Mouse (Mus musculus): ENCODE measurements around the gene Dglucy. TPM values are rescaled to one million over a fixed set of nuclear protein-coding genes. Genes with fewer than 3 reads are reported as not detected.
A peak's percentile ranks its signal among the peaks of the same experiment; 100 is the strongest.

Gene Dglucy
- 1.7 and 1.9 TPM in 2 replicates for polyA plus RNA-seq (2015; fragmentation: Nextera tagmentation; extraction: Ambion mirVana)

DNA sequence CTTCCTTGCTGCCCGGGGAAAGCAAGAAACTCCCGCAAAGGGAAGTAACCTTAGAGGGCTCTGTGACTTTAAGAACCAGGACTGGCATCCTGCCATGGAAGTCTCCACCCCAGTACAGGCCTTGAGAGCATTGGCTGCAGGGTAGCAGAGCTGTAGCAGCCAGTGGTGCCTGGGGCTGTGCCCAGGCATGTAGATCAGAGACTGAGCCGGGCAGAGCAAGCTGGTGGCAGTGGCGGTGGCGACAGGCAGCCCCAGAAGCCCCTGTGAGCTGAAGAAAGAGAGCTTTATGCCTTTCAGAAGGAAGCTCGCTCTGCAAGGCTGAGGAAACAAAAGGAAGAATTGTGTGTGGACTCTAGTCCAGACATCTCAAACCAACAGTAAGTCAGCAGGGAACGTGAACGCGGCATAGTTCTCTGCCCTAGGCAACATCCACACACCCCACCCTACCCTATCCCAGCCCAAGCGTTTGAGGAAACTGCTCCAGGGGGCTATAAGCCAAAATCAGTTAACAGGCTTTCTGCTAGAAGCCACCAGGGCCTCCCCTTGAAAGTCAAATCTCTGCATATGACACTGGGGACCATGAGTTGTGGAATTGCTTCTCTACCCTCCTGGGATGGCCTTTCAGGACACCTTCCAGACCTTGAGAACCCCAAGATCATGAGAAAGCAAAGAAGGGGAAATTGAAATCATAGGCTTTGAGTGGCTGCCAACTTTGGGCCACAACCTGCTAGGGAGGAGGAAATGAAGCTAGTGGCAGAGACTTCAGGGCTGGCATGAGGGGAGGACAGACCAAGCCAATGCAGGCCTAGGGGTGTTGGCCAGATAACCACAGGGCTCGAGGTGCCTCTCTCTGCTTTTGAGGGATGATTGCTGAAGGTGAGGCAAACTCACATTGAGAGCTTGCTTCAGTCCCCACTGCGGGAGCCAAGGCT lies at the start of gene Dglucy:
Dglucy (plus strand) TSS at position 124 of the 932 bp plus-strand sequence.
- peak within 1 kb of the TSS; percentile 39 for H3K4me3 ChIP-seq
- peaks cover 19% of the 10 kb centered on the region for H3K4me1 ChIP-seq
- peak within 1 kb of the TSS; percentile 57 for H3K4me2 ChIP-seq (replicated peaks)
- peak within 1 kb of the TSS; percentile 53 for H3K9ac ChIP-seq
- H3K9me3 ChIP-seq: no peaks in the 10 kb centered on the region
- ATAC-seq (ENCODE audit: low FRiP score, low read depth): peak; percentile 87
- 45% methylated on average over 12 of the region's 12 CpGs for whole genome bisulfite sequencing
- H3K27me3 ChIP-seq: no peaks in the 10 kb centered on the region
- H3K36me3 ChIP-seq: no peaks in the 10 kb centered on the region
- peak within 1 kb of the TSS; percentile 85 for H3K27ac ChIP-seq

DNA sequence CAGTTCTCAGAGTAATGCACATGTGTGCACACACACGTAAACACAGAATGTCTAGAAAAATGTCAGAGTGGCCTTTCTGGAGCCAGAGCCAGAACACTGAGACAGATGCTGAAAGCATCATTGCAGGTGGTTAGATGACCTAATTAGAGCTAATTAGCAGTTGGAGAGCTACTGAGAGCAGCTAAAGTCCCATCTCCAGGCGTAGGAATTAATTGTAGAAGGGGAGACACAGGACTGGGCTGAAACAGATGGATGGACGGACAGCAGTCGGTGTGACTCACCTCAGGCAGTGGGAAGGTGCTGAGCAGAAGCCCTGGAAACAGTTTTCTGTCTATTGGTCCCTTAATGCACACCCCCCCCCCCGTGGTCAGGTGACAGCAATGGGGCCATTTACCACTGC lies 43.7 kb upstream of the Dglucy start:
- WGBS: 57% methylated on average over 5 of the region's 5 CpGs
- ATAC-seq (ENCODE audit: low FRiP score, low read depth): no peak
- no peak overlapping the region for H3K4me2 ChIP-seq (replicated peaks)
- H3K36me3 ChIP-seq: no peaks in the 10 kb centered on the region
- no peaks in the 10 kb centered on the region for H3K4me1 ChIP-seq
- no peaks in the 10 kb centered on the region for H3K27me3 ChIP-seq
- H3K9me3 ChIP-seq: no peaks in the 10 kb centered on the region
- no peak overlapping the region for H3K27ac ChIP-seq
- no peak overlapping the region for H3K4me3 ChIP-seq
- H3K9ac ChIP-seq: no peak overlapping the region

DNA sequence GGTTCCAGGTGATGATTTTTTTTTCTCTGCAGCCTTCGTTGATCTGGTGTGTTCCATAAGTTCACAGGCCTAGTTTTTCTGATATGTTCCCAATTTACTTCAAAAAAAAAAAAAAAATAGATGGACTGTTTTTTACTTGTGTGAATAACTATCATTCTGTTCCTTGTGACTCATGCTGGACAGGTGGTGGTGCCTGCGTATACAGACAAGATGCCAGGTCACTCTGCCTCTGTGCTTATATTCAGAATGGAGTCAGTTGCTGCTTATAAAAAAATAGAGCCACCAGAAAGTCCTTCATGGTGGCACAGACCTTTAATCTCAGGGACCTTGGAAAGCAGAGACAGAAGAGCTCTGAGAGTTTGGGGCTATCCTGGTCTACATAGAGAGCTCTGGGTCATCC lies 43.3 kb upstream of the Dglucy start:
- Histone ChIP-seq H3K27me3 (no peaks in the 10 kb centered on the region), H3K4me2 (replicated peaks) (no peak overlapping the region), H3K36me3 (no peaks in the 10 kb centered on the region), H3K4me1 (no peaks in the 10 kb centered on the region), H3K27ac (no peak overlapping the region), H3K4me3 (no peak overlapping the region), H3K9ac (no peak overlapping the region), H3K9me3 (no peaks in the 10 kb centered on the region)
- no peak for ATAC-seq (ENCODE audit: low FRiP score, low read depth)
- whole genome bisulfite sequencing: 61% methylated on average over 2 of the region's 2 CpGs

DNA sequence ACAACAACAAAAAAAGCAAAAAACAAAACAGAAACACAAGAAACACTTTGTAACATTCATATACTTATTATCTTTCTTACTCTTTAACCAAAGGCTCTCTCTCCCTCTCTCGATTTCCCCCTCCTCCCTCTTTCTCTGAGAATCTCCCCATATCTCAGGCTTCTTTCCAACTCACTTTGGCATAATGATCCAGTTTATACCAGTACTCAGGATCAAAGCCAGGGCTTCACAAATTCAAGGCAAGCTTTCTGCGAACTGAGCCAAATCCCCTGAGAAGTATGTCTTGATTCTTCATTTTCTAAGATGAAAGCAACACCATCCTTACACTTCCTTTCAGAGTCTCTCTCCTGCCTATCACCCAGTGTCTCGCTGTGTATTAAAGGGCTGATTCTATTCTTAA lies 40.4 kb upstream of the Dglucy start:
- 74% methylated on average over 3 of the region's 3 CpGs for WGBS

DNA sequence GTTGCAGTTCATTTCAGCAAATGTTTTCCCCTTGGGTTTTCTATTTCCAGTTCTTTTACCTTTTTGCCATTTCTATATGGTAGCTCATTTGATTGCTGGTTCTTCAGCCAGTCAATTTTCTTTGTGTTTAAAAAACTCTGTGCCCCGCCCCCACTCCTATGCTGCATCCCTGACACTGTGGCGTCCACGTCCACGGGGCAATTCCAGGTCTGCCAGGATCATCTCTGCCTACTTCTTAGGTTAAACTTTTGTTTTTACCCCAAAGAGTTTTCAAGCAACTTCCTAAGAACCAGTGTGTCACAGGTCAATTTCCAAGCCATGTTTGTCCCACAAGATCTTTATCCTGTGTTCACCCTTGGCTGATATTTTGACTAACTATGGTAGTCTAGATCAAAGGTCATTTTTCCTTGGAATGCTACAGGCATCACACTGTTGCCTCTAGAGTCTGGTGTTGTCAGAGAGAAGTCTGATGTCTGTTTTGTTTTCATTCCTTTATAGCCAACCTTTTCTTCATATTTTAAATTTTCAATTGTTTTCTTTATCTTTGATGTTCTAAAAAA lies 39.8 kb upstream of the Dglucy start:
- Histone ChIP-seq H3K4me3 (no peak overlapping the region), H3K9me3 (no peaks in the 10 kb centered on the region), H3K9ac (no peak overlapping the region), H3K27ac (no peak overlapping the region), H3K4me1 (no peaks in the 10 kb centered on the region), H3K27me3 (no peaks in the 10 kb centered on the region), H3K36me3 (no peaks in the 10 kb centered on the region), H3K4me2 (replicated peaks) (no peak overlapping the region)
- no peak for ATAC-seq (ENCODE audit: low FRiP score, low read depth)
- 76% methylated on average over 4 of the region's 4 CpGs for WGBS

More for the DNA sequence above, 40.4 kb upstream of the Dglucy start:
- H3K27me3 ChIP-seq: no peaks in the 10 kb centered on the region
- no peaks in the 10 kb centered on the region for H3K9me3 ChIP-seq
- H3K4me1 ChIP-seq: no peaks in the 10 kb centered on the region
- no peak for ATAC-seq (ENCODE audit: low FRiP score, low read depth)
- H3K27ac ChIP-seq: no peak overlapping the region
- H3K9ac ChIP-seq: no peak overlapping the region
- H3K4me2 ChIP-seq (replicated peaks): no peak overlapping the region
- H3K36me3 ChIP-seq: no peaks in the 10 kb centered on the region
- H3K4me3 ChIP-seq: no peak overlapping the region

DNA sequence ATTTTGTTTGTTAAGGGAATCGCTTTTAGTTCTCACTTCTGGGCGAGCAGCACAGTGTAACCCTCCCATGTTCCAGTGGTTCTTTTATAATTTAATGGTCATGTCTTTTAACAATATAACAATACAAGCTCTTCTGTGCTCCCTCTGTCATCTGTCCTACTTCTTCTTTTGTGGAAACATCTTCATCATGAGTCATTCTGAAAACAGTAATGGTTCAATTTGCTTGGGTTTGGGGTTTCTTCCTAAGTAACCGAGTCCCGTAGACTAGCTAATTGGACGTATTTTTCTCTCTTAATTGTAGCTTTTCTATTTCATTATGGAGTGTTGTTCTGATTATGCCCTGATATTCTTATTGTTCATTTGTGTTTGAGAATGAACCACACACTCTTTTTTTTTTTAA lies 38.5 kb upstream of the Dglucy start:
- Histone ChIP-seq H3K9ac (no peak overlapping the region), H3K27me3 (no peaks in the 10 kb centered on the region), H3K9me3 (no peaks in the 10 kb centered on the region), H3K27ac (no peak overlapping the region), H3K36me3 (no peaks in the 10 kb centered on the region), H3K4me1 (no peaks in the 10 kb centered on the region), H3K4me3 (no peak overlapping the region), H3K4me2 (replicated peaks) (no peak overlapping the region)
- no peak for ATAC-seq (ENCODE audit: low FRiP score, low read depth)
- WGBS: 92% methylated on average over 5 of the region's 5 CpGs

DNA sequence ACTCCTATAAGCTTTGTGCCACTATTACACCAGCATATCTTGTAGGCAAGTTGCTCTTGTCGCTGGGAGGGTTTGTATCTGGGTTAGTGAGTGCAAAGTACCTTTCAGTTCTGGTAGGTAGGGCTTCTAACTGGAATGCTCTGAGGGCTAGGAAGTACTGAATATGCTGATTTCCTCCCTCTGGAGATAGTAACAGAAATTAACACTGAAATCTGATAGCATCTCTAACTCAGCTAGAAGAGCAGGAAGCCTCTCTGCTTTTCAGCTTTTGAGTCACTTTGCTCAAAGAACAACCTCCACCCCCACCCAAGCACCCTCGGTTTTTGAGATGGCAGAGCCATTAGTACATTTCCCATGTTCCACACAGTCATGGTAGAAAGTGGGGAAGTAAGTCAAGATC lies 36.4 kb upstream of the Dglucy start:
- Histone ChIP-seq H3K27me3 (no peaks in the 10 kb centered on the region), H3K4me3 (no peak overlapping the region), H3K9me3 (no peaks in the 10 kb centered on the region), H3K27ac (no peak overlapping the region), H3K36me3 (no peaks in the 10 kb centered on the region), H3K4me1 (no peaks in the 10 kb centered on the region), H3K4me2 (replicated peaks) (no peak overlapping the region), H3K9ac (no peak overlapping the region)
- WGBS: 64% methylated on average over 2 of the region's 2 CpGs
- no peak for ATAC-seq (ENCODE audit: low FRiP score, low read depth)

DNA sequence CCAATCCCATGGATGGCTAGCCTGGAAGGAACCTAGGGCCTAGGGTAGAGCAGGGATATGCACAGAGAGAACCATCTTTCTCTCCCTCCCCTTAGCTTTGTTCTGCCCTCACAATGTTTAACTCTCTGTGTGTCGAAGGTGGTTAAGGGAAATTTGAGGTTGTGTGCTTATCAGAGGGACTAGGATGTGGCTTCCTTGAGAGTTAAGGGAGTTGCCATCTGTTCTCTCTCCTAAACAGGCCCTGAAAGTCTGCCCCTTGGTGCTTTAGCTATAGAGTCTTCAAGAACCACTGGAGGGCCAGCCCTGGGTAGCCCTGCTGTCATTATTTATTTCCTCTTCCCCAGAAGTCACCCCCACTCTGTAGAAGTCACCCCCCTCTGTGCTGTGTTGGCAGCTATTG lies 25.9 kb upstream of the Dglucy start:
- Histone ChIP-seq H3K9ac (no peak overlapping the region), H3K27me3 (no peaks in the 10 kb centered on the region), H3K27ac (no peak overlapping the region), H3K4me3 (no peak overlapping the region), H3K36me3 (no peaks in the 10 kb centered on the region), H3K9me3 (no peaks in the 10 kb centered on the region), H3K4me1 (no peaks in the 10 kb centered on the region), H3K4me2 (replicated peaks) (no peak overlapping the region)
- WGBS: 69% methylated on average over 1 of the region's 1 CpGs
- no peak for ATAC-seq (ENCODE audit: low FRiP score, low read depth)

DNA sequence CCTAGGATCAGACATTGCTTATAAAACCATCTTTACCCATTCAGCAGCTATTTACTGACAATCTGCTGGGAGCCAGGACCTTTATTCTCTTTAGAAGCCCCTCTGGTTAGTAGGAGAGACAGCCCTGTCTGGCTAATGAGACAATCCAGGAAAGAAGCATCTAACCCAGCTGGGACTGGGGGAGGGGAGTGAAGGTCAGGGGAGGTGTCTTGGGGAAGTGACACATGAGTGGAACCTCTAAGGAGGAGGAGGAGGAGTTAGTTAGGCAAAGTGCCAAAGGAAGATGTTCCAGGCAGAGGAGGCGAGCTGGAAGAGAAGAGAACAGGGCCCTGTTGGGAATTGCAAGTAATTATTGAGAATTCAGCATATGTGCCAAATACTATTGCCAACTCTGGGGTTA lies 25.1 kb upstream of the Dglucy start:
- H3K27me3 ChIP-seq: no peaks in the 10 kb centered on the region
- H3K4me3 ChIP-seq: no peak overlapping the region
- H3K9ac ChIP-seq: no peak overlapping the region
- 45% methylated on average over 1 of the region's 1 CpGs for WGBS
- no peaks in the 10 kb centered on the region for H3K9me3 ChIP-seq
- no peak overlapping the region for H3K27ac ChIP-seq
- no peaks in the 10 kb centered on the region for H3K36me3 ChIP-seq
- no peak overlapping the region for H3K4me2 ChIP-seq (replicated peaks)
- no peaks in the 10 kb centered on the region for H3K4me1 ChIP-seq
- ATAC-seq (ENCODE audit: low FRiP score, low read depth): no peak

DNA sequence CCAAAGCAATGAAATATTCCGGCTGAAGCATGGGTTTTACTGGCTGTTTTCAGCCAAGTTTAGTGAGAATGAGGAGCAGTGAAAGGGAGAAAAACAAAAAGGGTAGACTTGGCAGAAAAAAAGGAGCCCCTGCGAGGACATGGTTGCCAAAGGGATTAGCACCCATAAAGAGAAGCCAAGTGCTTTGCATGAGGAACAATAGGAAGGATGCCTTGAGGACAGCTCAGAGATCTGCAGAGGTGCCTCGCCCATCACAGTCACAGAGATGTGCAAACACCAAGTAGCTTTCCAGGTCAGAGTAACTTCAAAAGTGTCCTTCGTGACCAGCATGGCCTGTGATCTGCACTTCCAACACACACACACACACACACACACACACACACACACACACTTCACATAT lies 21.4 kb upstream of the Dglucy start:
- WGBS: 52% methylated on average over 4 of the region's 4 CpGs
- no peaks in the 10 kb centered on the region for H3K4me1 ChIP-seq
- H3K9ac ChIP-seq: no peak overlapping the region
- no peak overlapping the region for H3K27ac ChIP-seq
- no peaks in the 10 kb centered on the region for H3K36me3 ChIP-seq
- no peak overlapping the region for H3K4me3 ChIP-seq
- no peaks in the 10 kb centered on the region for H3K9me3 ChIP-seq
- no peaks in the 10 kb centered on the region for H3K27me3 ChIP-seq
- H3K4me2 ChIP-seq (replicated peaks): no peak overlapping the region
- no peak for ATAC-seq (ENCODE audit: low FRiP score, low read depth)

DNA sequence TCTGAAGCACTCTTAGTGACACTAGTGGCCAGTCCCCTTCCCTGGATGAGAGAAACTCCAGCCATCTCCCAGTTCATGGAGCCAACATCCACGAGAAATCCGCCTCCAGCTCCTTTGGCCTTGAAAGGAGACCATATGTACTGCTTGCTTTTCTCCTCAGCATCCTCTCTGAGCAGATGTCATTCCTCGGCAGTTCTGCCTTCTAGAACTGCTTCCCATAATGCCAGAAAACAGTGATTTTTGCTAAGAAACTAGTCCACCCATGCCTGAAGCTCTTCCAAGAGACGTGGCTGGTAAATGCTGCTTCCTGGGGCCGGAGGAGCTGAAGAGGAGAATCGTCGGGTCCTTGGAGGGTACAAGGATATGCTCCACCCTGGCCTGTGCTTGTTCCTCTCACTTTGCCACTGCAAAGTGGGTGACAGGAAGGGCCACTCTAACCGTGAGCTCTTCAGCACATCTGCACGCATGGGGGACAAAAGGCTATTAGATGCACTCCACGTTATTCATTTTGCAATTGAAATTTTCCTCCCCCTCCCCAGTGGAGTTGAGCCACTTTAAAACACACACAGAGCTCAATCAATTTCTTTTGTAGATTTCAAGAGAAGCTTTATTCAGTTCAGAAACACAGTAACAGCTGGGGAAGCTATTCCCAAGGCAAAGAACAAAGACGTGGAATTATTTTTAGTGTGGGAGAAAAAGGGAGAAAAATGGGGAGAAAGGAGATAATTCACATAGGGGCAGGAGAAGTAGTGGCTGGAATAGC lies 16.0 kb upstream of the Dglucy start:
- H3K27me3 ChIP-seq: no peaks in the 10 kb centered on the region
- H3K4me1 ChIP-seq: no peaks in the 10 kb centered on the region
- H3K4me3 ChIP-seq: no peak overlapping the region
- no peak overlapping the region for H3K4me2 ChIP-seq (replicated peaks)
- no peak overlapping the region for H3K27ac ChIP-seq
- H3K9me3 ChIP-seq: no peaks in the 10 kb centered on the region
- WGBS: 72% methylated on average over 11 of the region's 11 CpGs
- no peak for ATAC-seq (ENCODE audit: low FRiP score, low read depth)
- no peaks in the 10 kb centered on the region for H3K36me3 ChIP-seq
- H3K9ac ChIP-seq: no peak overlapping the region

DNA sequence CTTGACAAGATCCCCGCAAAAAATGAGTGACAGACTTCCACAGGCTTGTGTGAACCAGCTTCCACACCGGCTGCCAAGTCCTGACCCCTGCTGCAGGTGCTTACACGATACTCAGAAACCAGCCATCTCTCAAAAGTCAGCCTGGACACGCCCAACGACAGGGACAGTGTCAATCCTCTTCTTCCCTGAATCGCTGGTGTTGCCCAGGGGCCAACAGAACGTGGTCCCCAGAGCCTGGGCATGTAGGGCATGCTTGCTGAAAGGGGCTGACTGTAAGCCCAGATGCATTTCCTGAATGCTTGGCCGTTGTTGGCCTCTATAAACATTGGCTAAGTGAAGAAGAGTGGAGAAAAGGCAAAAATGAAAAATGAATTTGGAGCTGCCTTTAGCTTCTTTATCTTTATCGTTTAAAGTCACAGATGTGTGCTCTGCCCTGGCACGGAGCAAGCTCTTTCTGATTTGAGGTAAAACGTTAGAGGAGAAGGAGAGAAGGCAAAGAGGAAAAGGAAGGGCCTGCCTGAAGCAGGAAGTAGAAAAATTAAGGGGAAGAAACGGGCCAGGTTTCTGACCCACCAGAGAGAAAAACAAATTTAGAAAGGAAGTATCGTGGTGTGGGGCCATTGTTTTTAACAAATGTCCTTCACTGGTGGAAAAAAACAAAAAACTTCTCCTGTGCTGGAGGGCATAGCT lies 14.4 kb upstream of the Dglucy start:
- H3K9ac ChIP-seq: no peak overlapping the region
- no peak for ATAC-seq (ENCODE audit: low FRiP score, low read depth)
- WGBS: 69% methylated on average over 13 of the region's 13 CpGs
- no peaks in the 10 kb centered on the region for H3K4me1 ChIP-seq
- no peak overlapping the region for H3K27ac ChIP-seq
- no peak overlapping the region for H3K4me2 ChIP-seq (replicated peaks)
- H3K4me3 ChIP-seq: no peak overlapping the region
- no peaks in the 10 kb centered on the region for H3K27me3 ChIP-seq
- H3K36me3 ChIP-seq: no peaks in the 10 kb centered on the region
- H3K9me3 ChIP-seq: no peaks in the 10 kb centered on the region

All from limb, embryonic 13.5 days (tissue).